23 mouse cellular contexts compared by ENCODE assay signal in genomic region chr10:3834678-3835077, GRCm38 (mm10).
DNase-seq lines count a peak whose midpoint lies in the region; ATAC-seq and TF ChIP-seq lines count a peak whose summit lies in the region.
"Had no signal": no experiment of that assay in that cellular context is flagged by ENCODE, and none has a peak within 500 bp of the region (broad histone marks: within the 10 kb centered on the region; RNA-seq: fewer than 3 reads in every experiment).

No protein-coding gene starts in this region.

- H3K4me1 ChIP-seq in heart, embryonic 12.5 days (replicated peaks), result peaks cover 9% of the 10 kb centered on the region; the same call in 1 of the 2 replicates
- H3K4me1 ChIP-seq in CH12.LX (ENCODE audit: control insufficient read depth in 1 of 2, insufficient read depth in 2 of 2) (peaks cover 0 to 25% of the 10 kb centered on the region in 2 experiments; a peak in 2 of 4 replicates), E14TG2a.4 (replicated peaks; ENCODE audit: low read depth, low read length) (peaks cover 5% of the 10 kb centered on the region)
- H3K4me1 ChIP-seq: intestine, embryonic 15.5 days had no signal

- no peaks in the 10 kb centered on the region for H3K9me3 ChIP-seq in heart, embryonic 12.5 days (replicated peaks)
- no peaks in the 10 kb centered on the region for H3K9me3 ChIP-seq in CH12.LX (replicated peaks; ENCODE audit: low read length)
- no peaks in the 10 kb centered on the region for H3K9me3 ChIP-seq in E14TG2a.4 (ENCODE audit: low read length)
- H3K9me3 ChIP-seq: embryonic facial prominence, embryonic 15.5 days; forebrain, embryonic 10.5 days; heart, embryonic 15.5 days; hindbrain, embryonic 10.5 days; intestine, embryonic 15.5 days had no signal

- TF ChIP-seq RAD21 in CH12.LX (IDR thresholded peaks at IDR 0.05; ENCODE audit: low read depth, low read length), result no peak

- H3K27me3 ChIP-seq in heart, embryonic 12.5 days (replicated peaks), result no peaks in the 10 kb centered on the region
- H3K27me3 ChIP-seq in CH12.LX (replicated peaks) (no peaks in the 10 kb centered on the region), E14TG2a.4 (ENCODE audit: insufficient read depth, low read length) (no peaks in the 10 kb centered on the region)
- H3K27me3 ChIP-seq: embryonic facial prominence, embryonic 15.5 days; heart, embryonic 15.5 days; intestine, embryonic 15.5 days; Patski had no signal

- no peak for TF ChIP-seq EP300 in CH12.LX (IDR thresholded peaks at IDR 0.05; ENCODE audit: low read length)

- peak; percentile 96 for DNase-seq in heart, adult 11 months
- DNase-seq in heart, adult 9 months (ENCODE audit: low spot score in 2 of 2), result peak; percentile 40 to 55
- DNase-seq in heart, postnatal 4 days, result no peak
- peak; percentile 3 for DNase-seq in CH12.LX (ENCODE audit: extremely low read depth)
- no peak for DNase-seq in retina, postnatal 1 day
- no peak for DNase-seq in T-cell, adult 2 months (ENCODE audit: low spot score)
- DNase-seq: adrenal gland, postnatal 14 days; cerebellum, adult 8-10 months; cerebellum, postnatal 14 days; embryo, embryonic 11 days; gastrocnemius, postnatal 10 days; kidney, adult 18-20 months had no signal

- dilution Hi-C loops in CH12.LX (cut with MboI; ENCODE audit: extremely low pct_ligation_motif_present, extremely low pct_unique_long_range_greater_than_20kb, low sequenced_read_pairs), result no loop called here

- 81% methylated on average over 7 of the region's 7 CpGs for WGBS in heart, embryonic 12.5 days

- H3K79me2 ChIP-seq in CH12.LX (replicated peaks; ENCODE audit: control insufficient read depth, extremely low read depth, insufficient read depth, poor library complexity, severe bottlenecking), result no peaks in the 10 kb centered on the region

- H3K4me3 ChIP-seq in heart, embryonic 12.5 days, result no peak overlapping the region
- H3K4me3 ChIP-seq in CH12.LX (replicated peaks in 1 of 3; ENCODE audit: low read depth in 2 of 3, low read length in 2 of 3, poor library complexity in 1 of 3) (peak overlapping the region in 2 of 3 experiments; percentile 17 to 31), E14TG2a.4 (replicated peaks; ENCODE audit: low read length) (peak overlapping the region; percentile 44)
- H3K4me3 ChIP-seq: embryonic facial prominence, embryonic 15.5 days; erythroblast, embryonic 14.5 days; forebrain, embryonic 10.5 days; heart, embryonic 15.5 days; hindbrain, embryonic 10.5 days; intestine, embryonic 15.5 days had no signal

- TF ChIP-seq CTCF in CH12.LX (conservative IDR thresholded peaks at IDR 0.05 in 1 of 2, IDR thresholded peaks at IDR 0.05 in 1 of 2; ENCODE audit: low read depth in 2 of 2, low read length in 2 of 2) (no peak), E14TG2a.4 (conservative IDR thresholded peaks at IDR 0.05; ENCODE audit: low read length) (no peak)

- H3K9ac ChIP-seq in heart, embryonic 12.5 days, result no peak overlapping the region
- H3K9ac ChIP-seq in CH12.LX (ENCODE audit: insufficient read depth, low read depth), result no peak overlapping the region
- H3K9ac ChIP-seq: embryonic facial prominence, embryonic 15.5 days; heart, embryonic 15.5 days; hindbrain, embryonic 14.5 days; intestine, embryonic 15.5 days had no signal

- no peak overlapping the region for H3K27ac ChIP-seq in heart, embryonic 12.5 days (ENCODE audit: poor library complexity, severe bottlenecking)
- H3K27ac ChIP-seq in CH12.LX (ENCODE audit: insufficient read depth, low read depth), result no peak overlapping the region
- H3K27ac ChIP-seq: embryonic facial prominence, embryonic 15.5 days; forebrain, embryonic 10.5 days; heart, embryonic 15.5 days; hindbrain, embryonic 10.5 days; hindbrain, embryonic 14.5 days; intestine, embryonic 15.5 days had no signal

- no peak for TF ChIP-seq POLR2A in CH12.LX (IDR thresholded peaks at IDR 0.05; ENCODE audit: low read depth, low read length)

- H3K4me2 ChIP-seq in heart, embryonic 12.5 days, result no peak overlapping the region
- no peak overlapping the region for H3K4me2 ChIP-seq in CH12.LX (ENCODE audit: insufficient read depth, low read depth, poor library complexity, severe bottlenecking)
- H3K4me2 ChIP-seq: embryonic facial prominence, embryonic 15.5 days; heart, embryonic 15.5 days; hindbrain, embryonic 14.5 days; intestine, embryonic 15.5 days had no signal

- ATAC-seq in heart, embryonic 12.5 days (ENCODE audit: insufficient number of reproducible peaks, low FRiP score), result no peak
- ATAC-seq: forebrain, embryonic 14.5 days; intestine, embryonic 15.5 days; Patski had no signal

- in situ Hi-C loops in CH12.LX (cut with MboI; ENCODE audit: low pct_ligation_motif_present, low pct_unique_long_range_greater_than_20kb, low sequenced_read_pairs), result no loop called here

- no peaks in the 10 kb centered on the region for H3K36me3 ChIP-seq in heart, embryonic 12.5 days
- peaks cover 0 to 11% of the 10 kb centered on the region in 2 experiments for H3K36me3 ChIP-seq in CH12.LX (replicated peaks in 1 of 2; ENCODE audit: control insufficient read depth in 1 of 2, insufficient read depth in 1 of 2, low read length in 1 of 2)
- no peaks in the 10 kb centered on the region for H3K36me3 ChIP-seq in E14TG2a.4 (ENCODE audit: insufficient read depth, low read length)
- H3K36me3 ChIP-seq: embryonic facial prominence, embryonic 15.5 days; forebrain, embryonic 10.5 days; heart, embryonic 15.5 days; hindbrain, embryonic 10.5 days; intestine, embryonic 15.5 days had no signal

TF ChIP-seq in CH12.LX, 34 proteins besides CTCF, POLR2A, EP300 and RAD21:
- TF ChIP-seq ETS1 (conservative IDR thresholded peaks at IDR 0.05; ENCODE audit: low read depth, low read length), result no peak
- no peak for TF ChIP-seq RCOR1 (conservative IDR thresholded peaks at IDR 0.05; ENCODE audit: low read depth, low read length)
- no peak for TF ChIP-seq MAZ (IDR thresholded peaks at IDR 0.05; ENCODE audit: low read depth, low read length)
- TF ChIP-seq JUND (conservative IDR thresholded peaks at IDR 0.05; ENCODE audit: low read depth, low read length), result no peak
- TF ChIP-seq KAT2A (IDR thresholded peaks at IDR 0.05; ENCODE audit: insufficient replicate concordance, low read length), result no peak
- no peak for TF ChIP-seq MYC (IDR thresholded peaks at IDR 0.05; ENCODE audit: low read depth, low read length)

Comparison
In these comparisons a context has a peak if more than half of its experiments do, and no peak if none do; other contexts are left out.
1. DNase-seq: peak in heart, adult 11 months (single experiment), heart, adult 9 months (2 of 2) and CH12.LX (single experiment); none in heart, postnatal 4 days (single experiment), retina, postnatal 1 day (single experiment) and T-cell, adult 2 months (single experiment).